Mouse (Mus musculus) lung, adult 2 months (tissue): ENCODE data around the gene Msrb1. TPM values are rescaled to one million over a fixed set of nuclear protein-coding genes. Genes with fewer than 3 reads are reported as not detected.
A peak's percentile ranks its signal among the peaks of the same experiment; 100 is the strongest.
"Not testable (repeated sequence)": the region's sequence is repeated elsewhere in the genome, so short reads cannot be mapped to it uniquely, and the experiment has no call there.

Experiments used
- DNase-seq: peaks from one replicate; pipeline ENCODE4 v3.0.0; 2022
- H3K4me1 ChIP-seq: fragments of 200-500 bp; 2 replicates; pipeline ENCODE4 v1.6.1; 2011; ENCODE audit warnings: low read length; ENCODE audit not compliant: control insufficient read depth, insufficient read depth
- H3K4me3 ChIP-seq: fragments of 200-500 bp; replicated peaks from 2 replicates; pipeline ENCODE3; 2011; ENCODE audit warnings: low read depth, mild to moderate bottlenecking, control low read depth, low read length; ENCODE audit errors: extremely low read depth
- CTCF ChIP-seq: fragments of 200-500 bp; IDR thresholded peaks from 2 replicates; pipeline ENCODE4 v1.5.1; 2011; ENCODE audit warnings: mild to moderate bottlenecking, low read length, control low read depth; ENCODE audit not compliant: insufficient read depth
- POLR2A ChIP-seq: fragments of 200-500 bp; IDR thresholded peaks from 2 replicates; pipeline ENCODE4 v1.6.1; 2011; ENCODE audit warnings: low read depth, mild to moderate bottlenecking, control low read depth, low read length, borderline replicate concordance; ENCODE audit errors: extremely low read depth
- whole genome bisulfite sequencing: fragments of 180-500 bp; shearing (Covaris S2); methylation state at CpG from one replicate; pipeline ENCODE4 v1.1.7; 2018; 5-methylcytosine and 5-hydroxymethylcytosine counted together
- polyA plus RNA-seq: library from polyadenylated mRNA; depleted of rRNA; stranded (reverse); fragments of >200 nt; gene quantifications from 2 replicates; pipeline ENCODE4 v1.2.3, GENCODE M21; 2012

Gene Msrb1
- polyA plus RNA-seq, 1 experiment = 103 TPM

DNA sequence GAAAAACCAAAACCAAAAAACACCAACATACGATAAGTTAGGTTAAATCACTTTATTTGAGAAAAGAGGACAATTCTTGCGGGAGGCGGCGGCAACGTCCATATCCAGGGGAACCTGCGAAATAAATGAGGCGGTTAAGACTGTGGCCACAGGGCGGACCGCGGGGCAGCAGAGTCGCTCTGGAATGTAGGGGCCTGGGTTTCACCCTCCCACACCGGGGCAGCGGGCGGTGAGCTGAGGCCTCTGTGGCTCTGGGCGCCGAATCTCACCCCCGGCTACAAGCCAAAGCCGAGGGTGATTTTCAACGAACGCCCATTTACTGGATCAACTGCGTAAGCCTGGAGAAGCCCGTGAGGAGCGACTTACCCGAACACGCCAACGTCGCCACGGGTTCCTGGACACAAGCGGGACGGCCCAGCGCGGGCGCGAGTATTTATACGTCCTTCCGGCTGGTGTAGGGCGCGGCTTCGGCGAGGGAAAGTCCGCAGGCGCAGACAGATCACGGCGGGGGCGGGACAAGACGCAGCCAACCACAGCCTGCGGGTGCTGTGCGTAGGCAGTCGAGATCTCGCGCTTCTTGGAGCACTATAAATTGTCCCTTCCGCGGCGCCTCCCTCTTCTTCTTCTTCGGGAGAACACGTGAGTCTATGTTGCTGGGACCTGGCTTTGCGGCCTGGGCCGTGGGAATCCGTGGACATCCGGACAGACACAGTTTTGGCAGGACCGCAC lies 16.8 kb upstream of the Msrb1 start:
- peak; percentile 96 for DNase-seq
- TF ChIP-seq CTCF = no peak
- TF ChIP-seq POLR2A = peak; percentile 95
- under 1% methylated on average over 61 of the region's 61 CpGs for WGBS
- Histone ChIP-seq H3K4me1 (peaks cover 10% of the 10 kb centered on the region; the same call in 1 of the 2 replicates), H3K4me3 (peak overlapping the region; percentile 77)

DNA sequence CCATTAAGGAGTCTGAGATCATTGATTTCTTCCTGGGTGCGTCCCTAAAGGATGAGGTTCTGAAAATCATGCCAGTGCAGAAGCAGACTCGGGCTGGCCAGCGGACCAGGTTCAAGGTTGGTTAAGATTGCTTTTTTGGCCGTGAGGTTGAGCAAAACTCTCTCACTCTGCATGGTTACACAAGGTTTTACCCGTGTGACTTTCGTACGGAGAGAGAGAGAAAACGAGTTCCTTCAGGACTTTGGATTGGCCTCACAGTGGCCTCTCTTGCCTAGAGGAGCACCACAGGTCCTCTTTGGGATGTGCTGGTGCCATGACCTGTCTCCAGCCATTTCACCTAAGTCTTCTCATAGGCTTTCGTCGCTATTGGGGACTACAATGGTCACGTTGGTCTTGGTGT lies 15.8 kb upstream of the Msrb1 start:
- 3% methylated on average over 11 of the region's 11 CpGs for WGBS
- not testable (repeated sequence) for DNase-seq, H3K4me1 ChIP-seq
- H3K4me3 ChIP-seq = peak overlapping the region; percentile 27

DNA sequence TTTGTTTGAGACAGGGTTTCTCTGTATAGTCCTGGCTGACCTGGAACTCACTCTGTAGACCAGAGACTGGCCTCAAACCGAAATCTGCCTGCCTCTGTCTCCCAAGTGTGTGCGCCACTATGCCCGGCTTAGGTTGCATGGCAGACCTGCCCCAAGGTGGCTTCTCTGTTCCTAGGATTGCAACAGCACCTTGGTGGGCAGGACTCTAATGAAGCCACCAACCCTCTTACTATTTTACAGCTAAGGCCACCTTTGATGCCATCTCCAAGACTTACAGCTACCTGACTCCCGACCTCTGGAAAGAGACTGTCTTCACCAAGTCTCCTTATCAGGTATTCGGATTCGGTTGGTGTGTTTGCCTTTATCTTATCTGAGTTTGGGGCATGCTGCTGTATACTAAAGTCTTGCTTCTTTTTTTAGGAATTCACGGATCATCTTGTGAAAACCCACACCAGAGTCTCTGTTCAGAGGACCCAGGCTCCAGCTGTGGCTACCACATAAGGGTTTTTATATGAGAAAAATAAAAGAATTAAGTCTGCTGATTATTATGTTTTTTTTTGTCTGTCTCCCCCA lies 15.0 kb upstream of the Msrb1 start:
- not testable (repeated sequence) for H3K4me3 ChIP-seq, DNase-seq, H3K4me1 ChIP-seq
- 39% methylated on average over 7 of the region's 7 CpGs for WGBS

DNA sequence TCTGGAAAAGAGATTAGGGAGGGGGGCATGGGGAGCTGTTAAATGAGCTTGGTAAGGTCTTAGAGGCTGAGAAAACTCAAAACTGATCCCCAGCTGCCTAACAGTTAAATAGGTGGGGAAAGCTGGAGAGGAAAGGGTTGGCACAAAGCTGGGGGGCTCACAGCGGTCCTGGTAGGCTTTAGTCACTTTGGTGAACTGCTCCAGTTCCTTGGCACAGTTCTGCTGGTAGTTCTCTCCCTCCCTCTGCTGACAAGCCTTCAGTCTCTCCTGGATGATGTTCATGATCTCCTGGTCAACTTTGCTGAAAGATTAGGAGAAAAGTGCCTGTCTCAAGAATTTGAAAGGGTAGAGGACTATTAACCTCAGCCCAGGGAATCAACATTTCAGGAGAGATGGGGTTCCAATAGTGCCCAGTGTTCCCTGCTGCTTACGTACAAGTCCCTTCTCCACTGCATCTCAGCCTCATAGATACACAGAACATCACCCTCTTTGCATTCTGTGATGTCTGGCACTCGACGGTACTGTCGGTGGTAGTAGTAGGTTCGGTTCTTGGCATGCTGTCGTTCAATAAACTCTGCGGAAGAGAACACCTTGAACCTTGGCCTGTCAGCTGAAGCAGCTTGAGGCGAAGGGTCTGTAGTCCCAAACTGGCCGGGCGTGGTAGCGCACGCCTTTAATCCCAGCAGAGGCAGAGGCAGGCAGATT lies 14.1 kb upstream of the Msrb1 start:
- TF ChIP-seq CTCF = no peak
- TF ChIP-seq POLR2A = no peak
- WGBS = 33% methylated on average over 13 of the region's 13 CpGs
- H3K4me3 ChIP-seq = no peak overlapping the region
- H3K4me1 ChIP-seq = peaks cover 10% of the 10 kb centered on the region; the same call in 1 of the 2 replicates
- no peak for DNase-seq

DNA sequence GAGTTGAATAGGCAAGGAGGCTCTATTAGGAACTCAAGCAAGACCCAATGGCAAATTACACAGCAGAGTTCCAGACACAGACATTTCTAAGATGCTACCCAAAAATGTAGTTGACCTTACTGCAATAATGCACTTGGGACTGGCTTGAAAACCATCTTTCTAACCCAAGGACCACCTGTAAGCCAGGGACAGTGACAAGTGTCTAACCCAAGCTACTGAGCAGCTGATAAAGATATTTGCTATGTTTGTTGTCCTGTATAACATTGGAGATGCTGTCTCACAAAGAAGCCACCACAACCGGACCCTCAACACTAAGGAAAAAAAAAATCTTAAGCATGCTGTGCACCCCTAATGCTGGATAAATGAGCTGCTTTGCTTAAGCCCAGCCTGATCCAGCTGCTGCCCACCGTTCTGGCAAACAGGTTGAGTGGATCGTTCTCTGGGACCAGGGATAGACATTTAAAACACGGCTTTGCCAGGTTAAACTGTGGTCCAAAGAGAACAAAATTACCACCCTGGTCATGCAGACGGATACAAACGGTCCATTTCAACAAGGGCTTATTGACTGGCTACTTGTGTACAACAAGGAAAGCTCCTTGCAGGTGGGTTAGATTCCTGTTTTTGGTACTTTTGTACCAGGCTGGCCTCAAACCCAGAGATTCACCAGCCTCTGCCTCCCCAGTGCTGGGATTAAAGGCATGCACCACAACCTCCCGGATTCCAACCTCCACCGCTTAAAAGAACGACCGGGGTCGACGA lies 13.1 kb upstream of the Msrb1 start:
- H3K4me1 ChIP-seq = peaks cover 10% of the 10 kb centered on the region; the same call in 1 of the 2 replicates
- TF ChIP-seq POLR2A (no peak), CTCF (no peak)
- peak overlapping the region; percentile 99 for H3K4me3 ChIP-seq
- WGBS = 1% methylated on average over 12 of the region's 12 CpGs
- DNase-seq = no peak

DNA sequence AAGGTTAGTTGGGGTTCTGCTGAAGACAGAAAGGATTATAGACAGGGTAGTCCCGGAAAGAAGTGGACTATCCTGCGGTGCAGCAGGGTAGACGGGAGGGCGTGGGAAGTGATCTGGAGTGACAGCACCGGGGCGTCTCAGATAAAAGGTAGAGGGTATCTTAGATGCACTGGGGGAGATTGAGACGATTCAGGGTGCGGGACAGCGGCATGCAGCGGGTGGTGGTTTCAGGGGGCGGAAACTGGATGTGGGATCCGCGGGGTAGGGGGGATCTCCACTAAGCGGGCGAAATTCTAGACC lies 12.6 kb upstream of the Msrb1 start:
- DNase-seq = no peak
- Histone ChIP-seq H3K4me3 (peak overlapping the region; percentile 99), H3K4me1 (peaks cover 10% of the 10 kb centered on the region; the same call in 1 of the 2 replicates)
- TF ChIP-seq POLR2A (no peak), CTCF (no peak)
- WGBS = 1% methylated on average over 15 of the region's 15 CpGs

DNA sequence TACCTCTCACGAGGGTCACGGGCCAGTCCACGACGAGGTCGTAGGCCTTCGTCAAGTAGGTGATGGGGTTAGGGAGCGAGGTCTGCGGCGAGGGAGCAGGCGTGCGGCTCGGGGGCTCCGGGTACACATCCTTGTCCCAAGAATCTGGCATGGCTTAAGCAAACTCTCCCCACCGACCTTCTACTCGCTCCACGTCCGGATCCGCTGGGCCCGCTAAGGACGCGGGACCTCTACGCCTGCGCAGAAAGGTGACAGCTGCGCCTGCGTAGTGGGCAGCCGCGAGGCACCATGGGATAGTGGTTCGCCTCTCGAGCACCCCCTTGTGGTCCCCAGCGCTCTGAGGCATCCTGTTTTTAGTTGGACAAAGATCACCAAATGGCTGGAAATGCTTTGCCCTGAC lies 12.3 kb upstream of the Msrb1 start, which contains the start of gene Ndufb10:
Gene Ndufb10, minus strand, starts transcription at position 295 of the 400 bp plus-strand sequence.
- H3K4me3 ChIP-seq = peak within 1 kb of the TSS; percentile 99
- TF ChIP-seq POLR2A (peak; percentile 94; the same call in 1 of the 2 replicates), CTCF (peak; percentile 88)
- DNase-seq = peak; percentile 95
- H3K4me1 ChIP-seq = peaks cover 10% of the 10 kb centered on the region; the same call in 1 of the 2 replicates
- under 1% methylated on average over 30 of the region's 30 CpGs for WGBS

DNA sequence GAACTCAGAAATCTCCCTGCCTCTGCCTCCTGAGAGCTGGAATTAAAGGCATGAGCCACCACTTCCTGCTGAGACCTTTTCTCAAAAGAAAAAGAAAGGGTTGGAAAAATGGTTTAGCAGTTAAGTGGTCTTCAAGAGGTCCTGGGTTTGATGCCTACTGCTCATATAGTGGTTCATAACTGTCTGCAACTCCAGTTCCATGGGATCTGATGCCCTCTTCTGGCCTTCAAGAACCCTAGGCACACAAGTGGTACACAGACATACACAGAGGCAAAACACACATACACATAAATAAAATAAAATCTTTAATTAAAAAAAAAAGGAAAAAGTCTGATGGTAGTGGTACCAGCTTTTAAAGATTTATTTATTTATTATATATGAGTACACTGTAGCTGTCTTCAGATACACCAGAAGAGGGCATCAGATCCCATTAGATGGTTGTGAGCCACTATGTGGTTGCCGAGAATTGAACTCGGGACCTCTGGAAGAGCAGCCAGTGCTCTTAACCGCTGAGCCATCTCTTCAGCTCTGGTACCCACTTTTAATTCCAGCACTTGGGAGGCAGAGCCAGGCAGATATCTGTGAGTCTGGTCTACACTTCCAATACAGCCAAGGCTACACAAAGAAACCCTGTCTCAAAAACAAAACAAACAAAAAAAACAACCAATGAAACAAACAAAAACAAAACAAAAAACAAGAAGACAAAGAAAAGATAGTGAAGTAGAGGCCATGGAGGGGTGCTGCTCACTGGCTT lies 10.6 kb upstream of the Msrb1 start:
- Histone ChIP-seq H3K4me3 (no peak overlapping the region), H3K4me1 (peaks cover 6% of the 10 kb centered on the region; the same call in 1 of the 2 replicates)
- DNase-seq = no peak
- TF ChIP-seq CTCF (no peak), POLR2A (no peak)
- 61% methylated on average over 3 of the region's 3 CpGs for WGBS

DNA sequence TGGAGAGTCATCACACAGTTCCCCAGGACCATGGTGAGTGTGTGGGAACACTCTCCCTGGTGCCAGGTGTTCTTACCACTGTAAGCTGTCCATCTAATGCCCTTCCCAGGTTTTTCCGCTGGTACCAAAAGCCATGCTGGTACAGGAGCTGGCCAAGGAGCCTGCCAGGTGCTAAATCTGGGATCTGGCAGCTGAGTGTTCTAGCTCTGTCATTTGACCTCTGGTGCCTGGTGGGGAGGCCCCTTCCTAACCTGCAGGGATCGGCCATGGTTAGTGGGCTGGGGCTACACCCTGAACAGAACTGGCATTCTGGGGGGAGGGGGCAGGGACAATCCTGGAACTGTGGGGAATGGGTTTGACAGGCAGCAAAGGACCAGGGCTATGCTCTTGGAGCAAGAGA lies 8.8 kb upstream of the Msrb1 start, which contains the start of gene Rpl3l:
Gene Rpl3l, plus strand, starts transcription at position 203 of the 400 bp plus-strand sequence.
- H3K4me3 ChIP-seq = no peak within 1 kb of the TSS
- TF ChIP-seq CTCF (no peak), POLR2A (no peak)
- no peak for DNase-seq
- H3K4me1 ChIP-seq = peaks cover 4% of the 10 kb centered on the region; the same call in 1 of the 2 replicates
- WGBS = 67% methylated on average over 2 of the region's 2 CpGs
